Mouse (Mus musculus) forebrain, embryonic 15.5 days (tissue): ENCODE measurements around the gene Slc8a2. TPM values are rescaled to one million over a fixed set of nuclear protein-coding genes. Genes with fewer than 3 reads are reported as not detected.

Source experiments
- ATAC-seq: fragments of 200-750 bp; cut with Nextera tagmentation; replicated peaks from 2 replicates; pipeline ENCODE4 v1.8.0; 2017; ENCODE audit warnings: mild to moderate bottlenecking, moderate TSS enrichment, moderate library complexity
- H3K27ac ChIP-seq: fragments of 300-500 bp; sonication (generic); replicated peaks from 2 replicates; pipeline ENCODE4 v1.5.1; 2015; ENCODE audit warnings: mild to moderate bottlenecking, inconsistent platforms
- H3K27me3 ChIP-seq: fragments of 300-500 bp; sonication (generic); 2 replicates; pipeline ENCODE4 v1.6.1; 2015; ENCODE audit warnings: inconsistent platforms
- H3K36me3 ChIP-seq: fragments of 300-500 bp; sonication (generic); 2 replicates; pipeline ENCODE4 v1.6.1; 2015; ENCODE audit warnings: mild to moderate bottlenecking, inconsistent platforms
- H3K4me1 ChIP-seq: fragments of 300-500 bp; sonication (generic); 2 replicates; pipeline ENCODE4 v1.6.1; 2015; ENCODE audit warnings: inconsistent platforms
- H3K4me2 ChIP-seq: fragments of 300-500 bp; sonication (generic); replicated peaks from 2 replicates; pipeline ENCODE4 v1.6.1; 2015; ENCODE audit warnings: mild to moderate bottlenecking, inconsistent platforms
- H3K4me3 ChIP-seq: fragments of 300-500 bp; sonication (generic); 2 replicates; pipeline ENCODE4 v1.5.1; 2015; ENCODE audit warnings: mild to moderate bottlenecking, inconsistent platforms
- H3K9ac ChIP-seq: fragments of 300-500 bp; sonication (generic); replicated peaks from 2 replicates; pipeline ENCODE4 v1.6.1; 2015; ENCODE audit warnings: mild to moderate bottlenecking, inconsistent platforms
- H3K9me3 ChIP-seq: fragments of 300-500 bp; sonication (generic); 2 replicates; pipeline ENCODE4 v1.6.1; 2016; ENCODE audit warnings: inconsistent platforms
- WGBS: fragments of 180-500 bp; shearing (Covaris S2); methylation state at CpG from one replicate; pipeline ENCODE4 v1.1.7; 2015; ENCODE audit warnings: mixed read lengths; 5-methylcytosine and 5-hydroxymethylcytosine counted together
- polyA plus RNA-seq: library from polyadenylated mRNA; unstranded; fragments of >200 nt; fragmentation: Nextera tagmentation; extraction: Ambion mirVana; gene quantifications from 2 replicates; pipeline ENCODE4 v1.2.1, GENCODE M21; 2015

Gene Slc8a2
- polyA plus RNA-seq, 1 experiment from 2014 or later = 1.1 TPM

DNA sequence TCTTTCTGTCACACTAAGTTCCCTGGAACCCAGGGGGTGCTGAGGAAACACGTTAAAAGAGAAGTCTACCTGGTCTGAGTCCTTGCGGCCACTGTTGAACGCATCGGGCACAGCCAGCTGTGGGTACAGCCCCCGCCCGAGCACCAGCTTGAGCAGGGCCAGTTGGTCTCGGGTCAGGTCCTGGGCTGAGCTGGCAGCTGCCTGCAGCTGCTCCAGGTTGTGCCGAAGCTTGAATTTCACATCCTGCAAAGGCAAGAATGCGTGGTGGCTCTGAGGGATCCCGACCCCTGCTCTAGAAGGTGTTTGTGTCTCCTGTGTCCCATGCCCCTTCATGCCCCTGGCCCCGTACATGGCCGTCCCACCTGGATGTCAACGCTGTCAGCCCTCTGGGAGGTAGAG is 73.9 kb downstream of the Slc8a2 start:
- H3K4me2 ChIP-seq = no peak overlapping the region
- no peak overlapping the region for H3K27ac ChIP-seq
- H3K36me3 ChIP-seq = peaks cover 49% of the 10 kb centered on the region
- WGBS = 92% methylated on average over 13 of the region's 13 CpGs
- no peaks in the 10 kb centered on the region for H3K4me1 ChIP-seq
- no peaks in the 10 kb centered on the region for H3K9me3 ChIP-seq
- no peak overlapping the region for H3K4me3 ChIP-seq
- no peaks in the 10 kb centered on the region for H3K27me3 ChIP-seq
- no peak overlapping the region for H3K9ac ChIP-seq
- ATAC-seq = no peak

- ATAC-seq = no peak
- H3K36me3 ChIP-seq = peaks cover 47% of the 10 kb centered on the region
- no peak overlapping the region for H3K4me3 ChIP-seq
- no peaks in the 10 kb centered on the region for H3K9me3 ChIP-seq
- no peak overlapping the region for H3K27ac ChIP-seq
- H3K27me3 ChIP-seq = no peaks in the 10 kb centered on the region
- 81% methylated on average over 7 of the region's 9 CpGs for WGBS
- H3K4me2 ChIP-seq = no peak overlapping the region
- no peak overlapping the region for H3K9ac ChIP-seq
- H3K4me1 ChIP-seq = no peaks in the 10 kb centered on the region
Observed at GRCm38 (mm10) chr7:16204791-16205190, 75.2 kb downstream of the Slc8a2 start.

GRCm38 (mm10) chr7:16207076-16207475 is 77.5 kb downstream of the Slc8a2 start:
- 85% methylated on average over 7 of the region's 7 CpGs for WGBS
- H3K36me3 ChIP-seq = peaks cover 46% of the 10 kb centered on the region
- H3K27ac ChIP-seq = no peak overlapping the region

GRCm38 (mm10) chr7:16207496-16207895 is 77.9 kb downstream of the Slc8a2 start:
- 90% methylated on average over 10 of the region's 10 CpGs for WGBS
- H3K4me2 ChIP-seq = no peak overlapping the region
- no peak overlapping the region for H3K4me3 ChIP-seq
- no peaks in the 10 kb centered on the region for H3K27me3 ChIP-seq
- no peak overlapping the region for H3K9ac ChIP-seq
- no peaks in the 10 kb centered on the region for H3K9me3 ChIP-seq
- H3K36me3 ChIP-seq = peaks cover 46% of the 10 kb centered on the region
- no peak for ATAC-seq
- H3K4me1 ChIP-seq = no peaks in the 10 kb centered on the region
- no peak overlapping the region for H3K27ac ChIP-seq

More at GRCm38 (mm10) chr7:16207076-16207475, 77.5 kb downstream of the Slc8a2 start:
- ATAC-seq = no peak
- H3K4me1 ChIP-seq = no peaks in the 10 kb centered on the region
- H3K4me3 ChIP-seq = no peak overlapping the region
- H3K9ac ChIP-seq = no peak overlapping the region
- no peaks in the 10 kb centered on the region for H3K27me3 ChIP-seq
- H3K9me3 ChIP-seq = no peaks in the 10 kb centered on the region
- H3K4me2 ChIP-seq = no peak overlapping the region

DNA sequence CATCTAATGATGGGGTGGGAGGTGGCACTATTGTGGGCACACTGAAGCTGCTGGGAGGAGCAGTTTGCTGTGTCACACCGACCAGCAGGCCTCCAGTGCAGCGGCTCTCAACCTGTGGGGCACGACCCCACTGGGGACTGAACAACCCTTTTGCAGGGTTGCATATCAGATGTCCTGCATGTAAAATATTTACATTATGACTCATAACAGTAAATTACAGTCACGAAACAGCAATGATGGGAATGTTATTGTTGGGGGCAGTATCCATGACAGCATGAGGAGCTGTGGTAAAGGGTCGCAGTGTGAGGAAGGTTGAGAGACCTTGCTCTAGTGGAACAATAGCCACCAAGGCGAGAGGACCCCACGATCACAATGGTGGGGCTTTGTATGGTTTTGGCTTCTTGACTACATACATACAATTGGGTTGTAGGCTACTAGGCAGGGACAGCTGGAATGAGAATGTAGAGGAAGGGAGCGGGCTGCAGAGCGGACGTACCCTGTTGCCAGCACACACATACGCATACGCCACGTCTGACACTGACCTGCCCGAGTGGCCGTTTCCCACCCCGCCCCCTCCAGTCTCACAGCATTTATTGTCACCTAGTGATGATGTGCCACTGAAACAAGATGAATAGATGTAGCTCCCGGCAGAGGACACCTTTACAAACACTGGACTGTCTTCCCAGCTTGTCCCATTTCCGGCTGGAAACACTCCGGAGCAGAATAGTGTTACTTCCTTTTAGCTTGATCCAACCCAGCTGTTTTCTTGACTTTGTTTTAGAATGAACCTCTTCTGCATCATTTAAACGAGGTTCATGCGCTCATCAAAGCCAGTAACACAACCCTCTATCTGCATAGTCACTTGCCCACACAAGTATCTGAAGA is 79.4 kb downstream of the Slc8a2 start:
- Histone ChIP-seq H3K9ac (no peak overlapping the region), H3K27me3 (no peaks in the 10 kb centered on the region), H3K9me3 (no peaks in the 10 kb centered on the region), H3K4me1 (no peaks in the 10 kb centered on the region), H3K36me3 (peaks cover 49% of the 10 kb centered on the region), H3K4me2 (no peak overlapping the region), H3K4me3 (no peak overlapping the region), H3K27ac (no peak overlapping the region)
- ATAC-seq = no peak
- WGBS = 92% methylated on average over 21 of the region's 21 CpGs

Other genes with a start within 250 kb of the Slc8a2 start
- gene Crx, start 249.9 kb upstream of the Slc8a2 start, polyA plus RNA-seq = 0.88 TPM in 1 of 2 replicates, not detected in the other
- gene Crxos, start 247.2 kb upstream of the Slc8a2 start, polyA plus RNA-seq = 0.25 TPM in 1 of 2 replicates, not detected in the other
- 1,503 and 1,574 TPM in 2 replicates for gene Selenow, start 207.4 kb upstream of the Slc8a2 start, polyA plus RNA-seq
- gene Nop53, start 183.8 kb upstream of the Slc8a2 start, polyA plus RNA-seq = 144 and 150 TPM in 2 replicates
- 3.7 and 5.0 TPM in 2 replicates for gene Ehd2, start 162.3 kb upstream of the Slc8a2 start, polyA plus RNA-seq
- gene Bicra, start 81.9 kb upstream of the Slc8a2 start, polyA plus RNA-seq = 10.1 and 10.7 TPM in 2 replicates
- 0.09 TPM in 1 of 2 replicates, not detected in the other for gene Zfp541, start 68.0 kb upstream of the Slc8a2 start, polyA plus RNA-seq
- 186 and 200 TPM in 2 replicates for gene Napa, start 31.4 kb upstream of the Slc8a2 start, polyA plus RNA-seq
- gene Kptn, start 9.9 kb upstream of the Slc8a2 start, polyA plus RNA-seq = 43.0 and 43.7 TPM in 2 replicates
- 110 and 116 TPM in 2 replicates for gene Meis3, start 45.3 kb downstream of the Slc8a2 start, polyA plus RNA-seq
- 15.3 and 17.4 TPM in 2 replicates for gene Dhx34, start 92.2 kb downstream of the Slc8a2 start, polyA plus RNA-seq
- gene C5ar2, start 114.3 kb downstream of the Slc8a2 start, polyA plus RNA-seq = 0.06 TPM in 1 of 2 replicates, not detected in the other
- 1.1 and 1.3 TPM in 2 replicates for gene C5ar1, start 129.7 kb downstream of the Slc8a2 start, polyA plus RNA-seq
- gene Inafm1, start 143.8 kb downstream of the Slc8a2 start, polyA plus RNA-seq = 27.0 and 27.5 TPM in 2 replicates
- 31.1 and 35.5 TPM in 2 replicates for gene Ccdc9, start 157.0 kb downstream of the Slc8a2 start, polyA plus RNA-seq
- 16.7 and 18.5 TPM in 2 replicates for gene Bbc3, start 178.6 kb downstream of the Slc8a2 start, polyA plus RNA-seq